Mouse (Mus musculus): Measurements from ENCODE around the gene Ppfibp1.

Ppfibp1 gene

GRCm38 (mm10) chr6:146881896-146882770, 6.2 kb upstream of the Ppfibp1 start:
- DNase-seq (ENCODE audit: low spot score in 2 of 2), result no peak

- no peak for DNase-seq (ENCODE audit: low spot score in 2 of 2)
These were observed 4.9 kb upstream of the Ppfibp1 start for GRCm38 (mm10) chr6:146883426-146883825.

- DNase-seq (ENCODE audit: low spot score in 2 of 2), result no peak
These were observed 4.1 kb upstream of the Ppfibp1 start for GRCm38 (mm10) chr6:146884171-146884570.

- DNase-seq (ENCODE audit: low spot score in 2 of 2), result no peak
These were observed 3.4 kb upstream of the Ppfibp1 start for GRCm38 (mm10) chr6:146884851-146885250.

GRCm38 (mm10) chr6:146888660-146889490, 588 bp downstream of the Ppfibp1 start:
- DNase-seq (ENCODE audit: low spot score in 2 of 2), result no peak

GRCm38 (mm10) chr6:146890215-146890614, 1.9 kb downstream of the Ppfibp1 start:
- DNase-seq (ENCODE audit: low spot score in 2 of 2), result no peak

GRCm38 (mm10) chr6:146890633-146891032, 2.3 kb downstream of the Ppfibp1 start:
- DNase-seq (ENCODE audit: low spot score in 2 of 2), result no peak

- DNase-seq (ENCODE audit: low spot score in 2 of 2), result no peak
These were observed 5.6 kb downstream of the Ppfibp1 start for GRCm38 (mm10) chr6:146893890-146894289.

GRCm38 (mm10) chr6:146898709-146899108, 10.4 kb downstream of the Ppfibp1 start:
- DNase-seq (ENCODE audit: low spot score in 2 of 2), result no peak

GRCm38 (mm10) chr6:146899647-146900046, 11.4 kb downstream of the Ppfibp1 start:
- DNase-seq (ENCODE audit: low spot score in 2 of 2), result no peak

- DNase-seq (ENCODE audit: low spot score in 2 of 2), result no peak
These were observed 13.6 kb downstream of the Ppfibp1 start for GRCm38 (mm10) chr6:146901929-146902328.

- no peak for DNase-seq (ENCODE audit: low spot score in 2 of 2)
These were observed 15.3 kb downstream of the Ppfibp1 start for GRCm38 (mm10) chr6:146903632-146904031.

GRCm38 (mm10) chr6:146904707-146905106, 16.4 kb downstream of the Ppfibp1 start:
- DNase-seq (ENCODE audit: low spot score in 2 of 2), result no peak

GRCm38 (mm10) chr6:146906000-146906786, 17.9 kb downstream of the Ppfibp1 start:
- DNase-seq (ENCODE audit: low spot score in 2 of 2), result no peak

GRCm38 (mm10) chr6:146907061-146907794, 18.9 kb downstream of the Ppfibp1 start:
- no peak for DNase-seq (ENCODE audit: low spot score in 2 of 2)

- DNase-seq (ENCODE audit: low spot score in 2 of 2), result no peak
These were observed 19.5 kb downstream of the Ppfibp1 start for GRCm38 (mm10) chr6:146907795-146908190.

- DNase-seq (ENCODE audit: low spot score in 2 of 2), result no peak
These were observed 20.5 kb downstream of the Ppfibp1 start for GRCm38 (mm10) chr6:146908801-146909200.

GRCm38 (mm10) chr6:146909725-146910489, 21.6 kb downstream of the Ppfibp1 start:
- DNase-seq (ENCODE audit: low spot score in 2 of 2), result no peak

- no peak for DNase-seq (ENCODE audit: low spot score in 2 of 2)
These were observed 22.5 kb downstream of the Ppfibp1 start for GRCm38 (mm10) chr6:146910801-146911200.

GRCm38 (mm10) chr6:146912835-146913488, 24.7 kb downstream of the Ppfibp1 start:
- no peak for DNase-seq (ENCODE audit: low spot score in 2 of 2)

Data from cerebellum, postnatal 4 days (tissue).